Mouse (Mus musculus): ENCODE measurements around the gene Ppm1b. TPM values are rescaled to one million over a fixed set of nuclear protein-coding genes. Genes with fewer than 3 reads are reported as not detected.

The Ppm1b gene
- polyA plus RNA-seq, 1 experiment from 2014 or later, result 21.6 TPM

GRCm38 (mm10) chr17:84966231-84966630 is 9.7 kb downstream of the Ppm1b start:
- H3K4me3 ChIP-seq (ENCODE audit: inconsistent target), result no peak overlapping the region
- WGBS (ENCODE audit: missing documents), result 100% methylated on average over 1 of the region's 1 CpGs
- peaks cover 100% of the 10 kb centered on the region for H3K79me2 ChIP-seq (ENCODE audit: inconsistent target)
- no peaks in the 10 kb centered on the region for H3K36me3 ChIP-seq (ENCODE audit: inconsistent target)
- no peak overlapping the region for H3K27ac ChIP-seq

- Histone ChIP-seq H3K27ac (no peak overlapping the region), H3K36me3 (ENCODE audit: inconsistent target) (no peaks in the 10 kb centered on the region), H3K79me2 (ENCODE audit: inconsistent target) (peaks cover 100% of the 10 kb centered on the region), H3K4me3 (ENCODE audit: inconsistent target) (no peak overlapping the region)
- WGBS (ENCODE audit: missing documents), result 93% methylated on average over 1 of the region's 1 CpGs
These were observed 10.5 kb downstream of the Ppm1b start for GRCm38 (mm10) chr17:84967045-84967444.

GRCm38 (mm10) chr17:84969916-84970315 is 13.4 kb downstream of the Ppm1b start:
- H3K79me2 ChIP-seq (ENCODE audit: inconsistent target), result peaks cover 100% of the 10 kb centered on the region
- 91% methylated on average over 8 of the region's 8 CpGs for WGBS (ENCODE audit: missing documents)
- no peaks in the 10 kb centered on the region for H3K36me3 ChIP-seq (ENCODE audit: inconsistent target)

DNA sequence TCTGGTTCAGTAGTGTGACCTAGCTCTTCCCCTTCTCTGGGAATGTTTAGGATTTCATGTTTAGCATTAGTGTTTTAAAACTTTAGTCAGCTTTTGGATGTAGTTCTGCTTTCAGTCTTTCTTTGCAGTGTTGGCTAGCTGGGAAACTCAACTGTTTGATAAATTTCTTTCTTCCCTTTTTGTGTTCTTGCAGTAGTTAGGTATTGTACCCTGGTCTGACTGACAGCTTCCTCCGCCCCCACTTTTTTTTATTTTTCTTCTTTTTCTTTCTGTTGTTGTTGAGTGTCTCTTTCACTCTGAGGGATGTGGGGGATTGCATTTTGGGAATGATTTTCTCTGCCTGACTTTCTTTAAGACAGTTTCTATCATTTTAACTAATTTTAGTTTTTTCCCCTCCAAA is 25.2 kb downstream of the Ppm1b start:
- no peak overlapping the region for H3K4me3 ChIP-seq (ENCODE audit: inconsistent target)
- WGBS (ENCODE audit: missing documents), result 13% methylated on average over 1 of the region's 1 CpGs
- H3K36me3 ChIP-seq (ENCODE audit: inconsistent target), result no peaks in the 10 kb centered on the region
- peaks cover 94% of the 10 kb centered on the region for H3K79me2 ChIP-seq (ENCODE audit: inconsistent target)
- no peak overlapping the region for H3K27ac ChIP-seq

More at GRCm38 (mm10) chr17:84969916-84970315, 13.4 kb downstream of the Ppm1b start:
- Histone ChIP-seq H3K27ac (no peak overlapping the region), H3K4me3 (ENCODE audit: inconsistent target) (no peak overlapping the region)

GRCm38 (mm10) chr17:84982735-84983134 is 26.2 kb downstream of the Ppm1b start:
- WGBS (ENCODE audit: missing documents), result 89% methylated on average over 2 of the region's 2 CpGs
- Histone ChIP-seq H3K79me2 (ENCODE audit: inconsistent target) (peaks cover 94% of the 10 kb centered on the region), H3K27ac (no peak overlapping the region), H3K36me3 (ENCODE audit: inconsistent target) (no peaks in the 10 kb centered on the region), H3K4me3 (ENCODE audit: inconsistent target) (no peak overlapping the region)

DNA sequence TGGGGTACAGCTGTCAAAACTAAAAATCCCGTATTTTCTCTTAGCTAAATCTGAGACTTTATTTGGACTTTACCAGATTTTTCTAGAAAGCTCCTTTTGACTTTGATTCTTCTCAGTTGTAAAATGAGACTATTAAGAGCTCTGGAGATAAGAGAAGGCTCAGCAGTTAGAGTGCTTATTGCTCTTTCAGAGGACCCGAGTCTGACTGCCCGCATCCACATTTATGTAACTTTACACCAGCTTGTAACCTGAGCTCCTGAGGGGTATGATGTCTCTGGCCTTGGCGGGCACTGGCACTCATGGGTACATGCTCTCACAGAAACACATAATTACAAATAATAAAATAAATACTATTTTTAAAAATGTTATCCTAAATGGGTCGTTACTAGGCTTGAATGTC is 29.8 kb downstream of the Ppm1b start:
- peaks cover 96% of the 10 kb centered on the region for H3K79me2 ChIP-seq (ENCODE audit: inconsistent target)
- WGBS (ENCODE audit: missing documents), result 95% methylated on average over 5 of the region's 5 CpGs
- no peak overlapping the region for H3K27ac ChIP-seq
- H3K36me3 ChIP-seq (ENCODE audit: inconsistent target), result no peaks in the 10 kb centered on the region
- H3K4me3 ChIP-seq (ENCODE audit: inconsistent target), result no peak overlapping the region

- WGBS (ENCODE audit: missing documents), result 100% methylated on average over 3 of the region's 3 CpGs
- Histone ChIP-seq H3K4me3 (ENCODE audit: inconsistent target) (no peak overlapping the region), H3K79me2 (ENCODE audit: inconsistent target) (peaks cover 100% of the 10 kb centered on the region), H3K27ac (no peak overlapping the region), H3K36me3 (ENCODE audit: inconsistent target) (no peaks in the 10 kb centered on the region)
These were observed 31.4 kb downstream of the Ppm1b start for GRCm38 (mm10) chr17:84987834-84988410.

DNA sequence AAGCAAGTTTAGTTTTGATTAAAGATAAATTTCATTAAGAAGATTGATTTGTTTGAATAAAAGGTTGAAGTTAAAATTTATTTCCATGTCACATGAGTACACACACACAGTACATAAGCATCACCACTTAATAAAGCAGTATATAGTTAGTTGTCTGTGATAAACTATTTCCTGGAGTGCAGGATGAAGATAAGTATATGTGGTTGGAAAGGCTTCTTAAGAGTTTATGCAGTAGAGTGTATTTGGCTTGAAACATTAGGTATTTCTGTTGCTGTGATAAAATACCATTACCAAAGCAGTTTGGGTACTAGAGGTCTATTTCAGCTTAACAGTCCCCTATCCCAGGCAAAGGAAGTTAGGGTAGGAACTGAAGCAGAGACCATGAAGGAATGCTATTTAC is 32.0 kb downstream of the Ppm1b start:
- peaks cover 100% of the 10 kb centered on the region for H3K79me2 ChIP-seq (ENCODE audit: inconsistent target)
- H3K36me3 ChIP-seq (ENCODE audit: inconsistent target), result no peaks in the 10 kb centered on the region
- no peak overlapping the region for H3K4me3 ChIP-seq (ENCODE audit: inconsistent target)
- no peak overlapping the region for H3K27ac ChIP-seq

DNA sequence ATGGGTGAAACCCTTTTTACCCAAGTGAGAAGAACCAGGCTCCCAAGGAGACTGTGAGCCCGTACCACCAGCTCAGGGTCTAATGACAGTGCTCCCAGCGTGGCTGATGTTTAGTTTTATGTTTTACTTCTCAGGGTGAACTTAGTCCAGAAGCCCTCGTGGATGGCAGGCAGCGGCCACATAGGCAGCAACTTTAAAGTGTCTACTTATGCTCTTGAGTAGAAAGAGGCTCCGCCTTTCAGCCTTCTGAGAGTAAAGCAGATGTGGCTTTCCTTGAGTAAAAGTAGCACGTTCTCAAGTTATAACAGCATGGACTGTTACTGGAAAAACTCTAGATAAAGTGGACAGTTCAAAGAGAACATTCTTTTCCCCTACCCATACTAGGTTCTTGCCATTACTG is 39.3 kb downstream of the Ppm1b start:
- Histone ChIP-seq H3K79me2 (ENCODE audit: inconsistent target) (peaks cover 94% of the 10 kb centered on the region), H3K27ac (no peak overlapping the region), H3K36me3 (ENCODE audit: inconsistent target) (0 out of 2 replicates have a peak, but pooled peaks cover 5% of the 10 kb centered on the region), H3K4me3 (ENCODE audit: inconsistent target) (no peak overlapping the region)
- 94% methylated on average over 6 of the region's 6 CpGs for WGBS (ENCODE audit: missing documents)

GRCm38 (mm10) chr17:84997639-84998038 is 41.1 kb downstream of the Ppm1b start:
- H3K36me3 ChIP-seq (ENCODE audit: inconsistent target), result 0 out of 2 replicates have a peak, but pooled peaks cover 5% of the 10 kb centered on the region

GRCm38 (mm10) chr17:84999636-85000035 is 43.1 kb downstream of the Ppm1b start:
- Histone ChIP-seq H3K79me2 (ENCODE audit: inconsistent target) (peaks cover 73% of the 10 kb centered on the region), H3K36me3 (ENCODE audit: inconsistent target) (peaks cover 8% of the 10 kb centered on the region; the same call in 1 of the 2 replicates), H3K4me3 (ENCODE audit: inconsistent target) (no peak overlapping the region), H3K27ac (no peak overlapping the region)
- 76% methylated on average over 10 of the region's 10 CpGs for WGBS (ENCODE audit: missing documents)

More at GRCm38 (mm10) chr17:84997639-84998038, 41.1 kb downstream of the Ppm1b start:
- Histone ChIP-seq H3K27ac (no peak overlapping the region), H3K4me3 (ENCODE audit: inconsistent target) (no peak overlapping the region), H3K79me2 (ENCODE audit: inconsistent target) (peaks cover 86% of the 10 kb centered on the region)
- 69% methylated on average over 1 of the region's 1 CpGs for WGBS (ENCODE audit: missing documents)

- Histone ChIP-seq H3K36me3 (ENCODE audit: inconsistent target) (peaks cover 13% of the 10 kb centered on the region; the same call in 1 of the 2 replicates), H3K27ac (no peak overlapping the region), H3K4me3 (ENCODE audit: inconsistent target) (no peak overlapping the region), H3K79me2 (ENCODE audit: inconsistent target) (no peaks in the 10 kb centered on the region)
- WGBS (ENCODE audit: missing documents), result 87% methylated on average over 6 of the region's 6 CpGs
These were observed 56.9 kb downstream of the Ppm1b start for GRCm38 (mm10) chr17:85013485-85013884.

DNA sequence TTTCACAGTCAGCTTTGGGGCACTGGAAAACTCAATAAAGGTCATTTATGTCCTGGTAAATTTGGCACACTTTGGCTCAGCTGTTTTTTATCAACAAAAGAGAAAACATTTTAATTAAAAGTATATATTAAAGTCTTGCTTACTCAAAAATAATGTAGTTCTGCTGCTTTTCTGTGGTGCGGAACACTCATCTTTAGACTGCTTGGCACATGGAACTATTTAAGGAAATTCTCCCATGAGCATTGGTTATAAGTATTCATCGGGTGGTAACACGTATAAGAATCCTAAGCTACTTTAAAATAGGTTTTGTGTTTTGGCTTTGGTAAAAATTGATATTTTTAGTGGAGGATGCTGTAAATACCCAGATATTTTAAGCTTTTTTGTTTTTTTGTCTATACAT is 58.1 kb downstream of the Ppm1b start:
- 100% methylated on average over 3 of the region's 3 CpGs for WGBS (ENCODE audit: missing documents)
- no peaks in the 10 kb centered on the region for H3K79me2 ChIP-seq (ENCODE audit: inconsistent target)
- peaks cover 13% of the 10 kb centered on the region; the same call in 1 of the 2 replicates for H3K36me3 ChIP-seq (ENCODE audit: inconsistent target)
- no peak overlapping the region for H3K4me3 ChIP-seq (ENCODE audit: inconsistent target)
- no peak overlapping the region for H3K27ac ChIP-seq

- H3K27ac ChIP-seq, result no peak overlapping the region
- no peaks in the 10 kb centered on the region for H3K36me3 ChIP-seq (ENCODE audit: inconsistent target)
- 91% methylated on average over 3 of the region's 3 CpGs for WGBS (ENCODE audit: missing documents)
- H3K4me3 ChIP-seq (ENCODE audit: inconsistent target), result no peak overlapping the region
- no peaks in the 10 kb centered on the region for H3K79me2 ChIP-seq (ENCODE audit: inconsistent target)
These were observed 61.8 kb downstream of the Ppm1b start for GRCm38 (mm10) chr17:85018344-85018743.

DNA sequence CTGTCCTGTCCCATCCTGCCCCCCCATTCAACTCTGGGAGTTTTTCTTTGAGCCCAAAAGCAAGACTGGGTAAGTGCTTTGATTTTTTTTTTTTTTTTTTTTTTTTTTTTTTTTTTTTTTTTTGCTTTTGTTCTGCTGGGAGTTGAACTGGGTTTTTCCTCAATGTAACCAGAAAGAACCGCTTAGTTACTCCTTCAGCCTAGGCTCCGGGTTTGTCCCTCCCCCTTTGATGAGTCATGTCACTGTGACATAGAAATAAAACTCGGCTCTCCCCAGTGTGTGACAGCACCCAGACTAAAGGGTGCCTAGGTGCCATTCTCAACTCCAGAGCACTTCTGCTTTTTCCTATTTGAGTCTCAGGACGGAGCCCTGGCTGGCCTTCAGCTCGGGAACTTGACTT is 62.3 kb downstream of the Ppm1b start:
- no peaks in the 10 kb centered on the region for H3K79me2 ChIP-seq (ENCODE audit: inconsistent target)
- 6% methylated on average over 5 of the region's 5 CpGs for WGBS (ENCODE audit: missing documents)
- no peak overlapping the region for H3K27ac ChIP-seq
- H3K4me3 ChIP-seq (ENCODE audit: inconsistent target), result no peak overlapping the region
- H3K36me3 ChIP-seq (ENCODE audit: inconsistent target), result no peaks in the 10 kb centered on the region

DNA sequence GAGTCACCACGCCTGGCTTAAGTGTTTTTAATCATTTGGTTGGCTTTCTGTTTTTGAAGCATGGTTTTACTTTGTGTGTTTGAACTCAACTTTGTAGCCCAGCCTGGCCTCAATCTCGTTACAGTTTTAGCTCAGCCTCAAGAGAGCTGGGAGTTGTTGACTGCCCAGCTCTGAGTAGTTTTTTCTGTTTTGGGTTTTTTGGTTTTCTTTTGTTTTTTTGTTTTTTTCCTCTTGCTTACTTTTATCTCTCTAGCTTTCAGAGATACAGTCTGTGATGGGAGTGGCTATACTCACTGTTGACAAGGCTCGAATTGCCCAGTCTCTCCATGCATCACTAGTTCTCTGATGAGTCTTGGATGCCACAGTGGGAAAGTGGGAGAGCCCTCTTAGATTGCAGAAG is 63.8 kb downstream of the Ppm1b start:
- Histone ChIP-seq H3K79me2 (ENCODE audit: inconsistent target) (no peaks in the 10 kb centered on the region), H3K4me3 (ENCODE audit: inconsistent target) (no peak overlapping the region), H3K27ac (no peak overlapping the region), H3K36me3 (ENCODE audit: inconsistent target) (no peaks in the 10 kb centered on the region)
- 89% methylated on average over 3 of the region's 3 CpGs for WGBS (ENCODE audit: missing documents)
